Mouse (Mus musculus): Measurements from ENCODE around the gene Tmem175. TPM values are rescaled to one million over a fixed set of nuclear protein-coding genes. Genes with fewer than 3 reads are reported as not detected.
A peak's percentile ranks its signal among the peaks of the same experiment; 100 is the strongest.

Gene Tmem175
- polyA plus RNA-seq, 1 experiment from 2014 or later = 28.3 TPM

- 92% methylated on average over 15 of the region's 15 CpGs for WGBS
- Histone ChIP-seq H3K9ac (no peak overlapping the region), H3K4me1 (peaks cover 14% of the 10 kb centered on the region), H3K4me2 (replicated peaks) (no peak overlapping the region), H3K36me3 (peaks cover 66% of the 10 kb centered on the region), H3K27me3 (no peaks in the 10 kb centered on the region), H3K9me3 (no peaks in the 10 kb centered on the region), H3K4me3 (no peak overlapping the region), H3K27ac (no peak overlapping the region)
- no peak for ATAC-seq (ENCODE audit: low FRiP score, low read depth)
Measured at GRCm38 (mm10) chr5:108655891-108656650, 26.5 kb downstream of the Tmem175 start.

GRCm38 (mm10) chr5:108657406-108657805, 27.8 kb downstream of the Tmem175 start:
- Histone ChIP-seq H3K4me3 (no peak overlapping the region), H3K9ac (no peak overlapping the region), H3K9me3 (no peaks in the 10 kb centered on the region), H3K4me1 (peaks cover 14% of the 10 kb centered on the region), H3K36me3 (peaks cover 58% of the 10 kb centered on the region), H3K27me3 (no peaks in the 10 kb centered on the region), H3K27ac (no peak overlapping the region), H3K4me2 (replicated peaks) (no peak overlapping the region)
- WGBS = 78% methylated on average over 5 of the region's 5 CpGs
- ATAC-seq (ENCODE audit: low FRiP score, low read depth) = no peak

DNA sequence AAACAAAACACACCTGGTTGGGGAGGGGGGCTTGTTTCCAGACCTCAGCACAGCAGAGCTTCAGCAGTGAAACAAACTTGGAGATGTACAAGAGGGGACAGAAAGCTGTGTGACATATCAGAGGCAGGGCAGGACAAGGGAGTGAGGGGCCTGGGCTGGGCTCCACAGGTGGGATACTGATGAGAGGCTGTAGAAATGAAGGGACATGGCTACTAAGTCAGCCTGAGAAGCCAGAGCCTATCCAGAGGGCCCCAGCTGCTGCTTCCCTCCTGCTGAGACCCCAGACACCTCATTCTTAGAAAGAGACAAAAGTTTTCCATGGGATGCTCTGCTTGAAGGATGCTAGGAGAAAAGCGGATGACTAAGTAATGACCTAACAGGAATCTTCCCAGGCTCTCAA, 29.0 kb downstream of the Tmem175 start:
- no peak for ATAC-seq (ENCODE audit: low FRiP score, low read depth)

DNA sequence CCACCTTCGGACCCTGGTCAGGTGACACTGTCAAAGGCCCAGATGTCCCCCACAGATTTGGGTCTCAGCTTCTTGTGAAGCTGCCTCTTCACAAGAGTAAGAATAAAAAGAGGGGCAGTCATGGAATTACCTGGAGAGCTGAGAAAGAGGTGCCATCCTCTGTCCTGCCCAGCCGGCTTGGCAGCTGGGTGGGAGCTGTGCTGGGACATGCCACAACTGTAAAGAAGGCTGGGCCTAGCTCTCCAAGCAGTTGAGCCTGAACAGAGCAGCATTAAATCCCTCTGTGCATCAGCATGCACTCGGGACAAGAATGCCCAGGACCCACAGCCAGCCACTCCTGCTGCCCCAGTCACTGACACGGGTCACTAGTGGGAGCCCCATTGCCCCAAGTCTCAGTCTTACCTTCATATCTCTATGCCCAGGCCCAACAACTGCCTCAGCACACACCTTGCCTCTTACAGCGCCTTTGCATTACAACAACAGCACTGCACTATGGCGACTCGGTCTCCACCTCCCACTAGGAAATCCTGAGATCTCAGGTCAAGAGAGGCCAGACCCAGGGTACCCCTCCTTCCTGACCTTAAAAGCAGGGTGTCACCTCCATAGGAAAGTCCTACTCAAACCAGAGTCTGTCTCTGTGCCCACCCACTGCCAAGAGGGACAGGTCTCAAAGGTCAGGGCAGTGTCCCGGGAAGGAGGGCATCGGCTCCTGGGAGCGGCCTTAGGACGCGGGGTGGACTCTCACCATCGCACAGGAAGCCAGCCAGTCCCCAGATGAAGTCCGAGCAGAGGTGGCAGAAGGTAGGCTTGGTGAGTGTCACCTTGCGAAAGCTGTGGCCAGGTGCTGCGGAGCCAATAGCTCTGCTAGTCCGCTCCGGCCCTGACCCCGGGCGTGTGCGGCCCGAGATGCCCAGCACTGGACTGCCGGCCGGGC, 30.4 kb downstream of the Tmem175 start, which contains the start of gene Idua:
Gene Idua, plus strand, starts transcription at position 634 of the 934 bp plus-strand sequence.
- Histone ChIP-seq H3K36me3 (peaks cover 32% of the 10 kb centered on the region), H3K9ac (peak within 1 kb of the TSS; percentile 94), H3K9me3 (no peaks in the 10 kb centered on the region), H3K27me3 (0 out of 2 replicates have a peak, but pooled peaks cover 4% of the 10 kb centered on the region), H3K4me1 (peaks cover 14% of the 10 kb centered on the region), H3K4me2 (replicated peaks) (peak within 1 kb of the TSS; percentile 93), H3K27ac (no peak within 1 kb of the TSS; the same call in 1 of the 2 replicates), H3K4me3 (peak within 1 kb of the TSS; percentile 88)
- peak; percentile 60 for ATAC-seq (ENCODE audit: low FRiP score, low read depth)
- WGBS = 8% methylated on average over 24 of the region's 24 CpGs

More for the DNA sequence above, 29.0 kb downstream of the Tmem175 start:
- Histone ChIP-seq H3K4me1 (peaks cover 14% of the 10 kb centered on the region), H3K27ac (no peak overlapping the region), H3K4me3 (no peak overlapping the region), H3K36me3 (peaks cover 46% of the 10 kb centered on the region), H3K9me3 (no peaks in the 10 kb centered on the region), H3K27me3 (no peaks in the 10 kb centered on the region), H3K4me2 (replicated peaks) (no peak overlapping the region), H3K9ac (peak overlapping the region; percentile 39; the same call in 1 of the 2 replicates)
- 89% methylated on average over 1 of the region's 1 CpGs for WGBS

GRCm38 (mm10) chr5:108660632-108661268, 31.2 kb downstream of the Tmem175 start:
- ATAC-seq (ENCODE audit: low FRiP score, low read depth) = peak; percentile 99
- Histone ChIP-seq H3K36me3 (peaks cover 25% of the 10 kb centered on the region), H3K4me3 (peak overlapping the region; percentile 88), H3K9ac (peak overlapping the region; percentile 94), H3K4me2 (replicated peaks) (peak overlapping the region; percentile 93), H3K27ac (no peak overlapping the region), H3K4me1 (peaks cover 14% of the 10 kb centered on the region), H3K27me3 (0 out of 2 replicates have a peak, but pooled peaks cover 5% of the 10 kb centered on the region), H3K9me3 (no peaks in the 10 kb centered on the region)
- WGBS = 16% methylated on average over 36 of the region's 36 CpGs

DNA sequence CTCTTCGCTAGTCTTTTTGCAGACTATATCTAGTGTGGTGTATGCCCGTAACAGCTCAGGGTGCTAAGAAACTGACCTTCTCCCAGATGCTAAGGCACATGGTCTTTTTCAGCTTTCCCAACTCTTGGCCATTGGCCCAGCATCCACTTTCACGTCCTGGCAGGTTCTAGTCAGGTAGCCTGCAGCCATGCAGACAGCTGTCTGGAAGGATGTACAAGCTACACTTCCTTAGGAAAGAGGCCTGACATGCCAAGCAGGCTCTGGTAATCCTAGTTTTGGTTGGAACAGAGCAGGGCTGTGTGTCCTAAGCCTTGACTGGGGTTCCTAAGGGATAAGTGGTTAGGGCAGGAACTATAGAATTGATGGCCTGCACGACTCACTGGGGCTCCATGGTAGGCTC, 33.2 kb downstream of the Tmem175 start:
- no peak overlapping the region for H3K9ac ChIP-seq
- H3K36me3 ChIP-seq = peaks cover 4% of the 10 kb centered on the region
- 0 out of 2 replicates have a peak, but pooled peaks cover 9% of the 10 kb centered on the region for H3K27me3 ChIP-seq
- H3K27ac ChIP-seq = no peak overlapping the region
- no peak for ATAC-seq (ENCODE audit: low FRiP score, low read depth)
- no peak overlapping the region for H3K4me2 ChIP-seq (replicated peaks)
- H3K9me3 ChIP-seq = no peaks in the 10 kb centered on the region
- H3K4me1 ChIP-seq = peaks cover 14% of the 10 kb centered on the region
- H3K4me3 ChIP-seq = no peak overlapping the region
- 86% methylated on average over 4 of the region's 4 CpGs for WGBS

DNA sequence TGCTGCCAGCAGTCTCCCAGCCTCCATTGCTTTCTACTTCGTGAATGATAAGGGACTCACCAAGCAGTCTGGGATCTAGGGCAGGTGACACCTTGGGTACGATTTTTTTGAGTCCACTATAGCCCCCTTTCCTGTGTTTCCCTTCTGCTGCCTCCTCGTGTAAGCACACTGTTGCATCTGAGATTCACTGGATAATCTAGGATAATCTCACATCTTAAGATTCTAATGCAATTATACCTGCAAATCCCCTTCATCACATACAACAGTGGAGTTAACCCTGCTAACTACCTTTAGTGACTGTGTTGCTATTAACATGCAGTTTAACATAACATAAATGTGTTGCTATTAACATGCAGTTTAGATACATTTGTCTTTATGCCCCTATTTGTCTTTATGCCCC, 35.5 kb downstream of the Tmem175 start:
- 0 out of 2 replicates have a peak, but pooled peaks cover 9% of the 10 kb centered on the region for H3K27me3 ChIP-seq
- H3K4me1 ChIP-seq = peaks cover 17% of the 10 kb centered on the region
- H3K4me3 ChIP-seq = no peak overlapping the region
- no peak overlapping the region for H3K9ac ChIP-seq
- H3K4me2 ChIP-seq (replicated peaks) = no peak overlapping the region
- no peaks in the 10 kb centered on the region for H3K9me3 ChIP-seq
- WGBS = 41% methylated on average over 3 of the region's 3 CpGs
- ATAC-seq (ENCODE audit: low FRiP score, low read depth) = no peak
- no peak overlapping the region for H3K27ac ChIP-seq
- H3K36me3 ChIP-seq = no peaks in the 10 kb centered on the region

DNA sequence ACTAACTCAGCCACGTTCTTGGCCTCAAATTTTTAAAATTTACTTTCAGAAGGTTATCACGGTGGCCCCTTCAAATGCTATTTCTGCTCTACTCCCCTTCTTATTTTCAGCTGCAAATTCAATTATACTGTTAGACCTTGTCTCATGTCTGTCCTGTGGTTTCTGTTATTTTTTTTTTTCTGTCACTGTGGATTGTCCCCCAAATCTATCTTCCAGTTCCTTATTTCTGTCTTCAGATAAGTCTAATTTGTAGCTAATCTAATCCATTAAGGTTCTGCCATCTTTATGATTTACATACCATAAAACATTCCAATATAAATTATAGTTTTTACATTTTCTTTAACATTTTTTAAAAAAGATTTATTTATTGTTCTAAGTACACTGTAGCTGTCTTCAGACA, 37.8 kb downstream of the Tmem175 start:
- H3K4me3 ChIP-seq = no peak overlapping the region
- 61% methylated on average over 2 of the region's 2 CpGs for WGBS
- no peak overlapping the region for H3K9ac ChIP-seq
- peaks cover 22% of the 10 kb centered on the region for H3K4me1 ChIP-seq
- no peak overlapping the region for H3K4me2 ChIP-seq (replicated peaks)
- no peaks in the 10 kb centered on the region for H3K9me3 ChIP-seq
- H3K36me3 ChIP-seq = peaks cover 13% of the 10 kb centered on the region
- ATAC-seq (ENCODE audit: low FRiP score, low read depth) = no peak
- H3K27ac ChIP-seq = no peak overlapping the region
- H3K27me3 ChIP-seq = 0 out of 2 replicates have a peak, but pooled peaks cover 9% of the 10 kb centered on the region

DNA sequence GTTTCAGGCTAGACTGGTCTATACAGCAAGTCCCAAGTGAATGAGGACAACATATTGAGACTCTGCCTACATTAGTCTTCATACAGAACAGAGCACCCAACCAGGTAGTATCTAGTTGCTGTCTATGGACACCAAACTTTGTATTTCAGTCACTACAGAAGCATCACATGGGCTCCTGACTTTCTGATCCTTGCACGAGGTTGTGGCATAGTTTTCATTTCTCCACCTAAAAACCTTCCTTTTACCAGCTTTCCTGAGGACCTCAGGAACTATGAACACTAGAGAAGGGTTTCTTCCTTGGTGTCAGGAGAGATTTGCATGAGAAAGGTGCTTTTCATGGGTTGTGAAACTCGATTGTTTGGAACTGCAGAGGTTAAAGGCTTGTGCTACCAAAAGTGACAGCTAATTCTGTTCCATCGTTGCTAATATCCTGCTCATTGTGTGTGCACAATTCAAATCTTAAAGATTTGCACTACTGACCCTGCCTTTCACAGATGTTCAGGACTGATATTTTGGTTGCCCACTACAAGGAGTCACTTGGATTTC, 38.9 kb downstream of the Tmem175 start:
- Histone ChIP-seq H3K4me3 (peak overlapping the region; percentile 54), H3K27me3 (0 out of 2 replicates have a peak, but pooled peaks cover 9% of the 10 kb centered on the region), H3K27ac (peak overlapping the region; percentile 87), H3K9me3 (no peaks in the 10 kb centered on the region), H3K36me3 (peaks cover 23% of the 10 kb centered on the region), H3K4me1 (peaks cover 22% of the 10 kb centered on the region), H3K4me2 (replicated peaks) (peak overlapping the region; percentile 75), H3K9ac (peak overlapping the region; percentile 80)
- peak; percentile 30 for ATAC-seq (ENCODE audit: low FRiP score, low read depth)
- 11% methylated on average over 3 of the region's 3 CpGs for WGBS

GRCm38 (mm10) chr5:108668977-108669936, 39.7 kb downstream of the Tmem175 start, which contains the start of gene Dgkq:
TSS of gene Dgkq (minus strand) at chr5:108669672.
- ATAC-seq (ENCODE audit: low FRiP score, low read depth) = peak; percentile 86
- Histone ChIP-seq H3K9ac (peak within 1 kb of the TSS; percentile 80), H3K4me1 (peaks cover 25% of the 10 kb centered on the region), H3K9me3 (no peaks in the 10 kb centered on the region), H3K27ac (peak within 1 kb of the TSS; percentile 87), H3K36me3 (peaks cover 26% of the 10 kb centered on the region), H3K27me3 (0 out of 2 replicates have a peak, but pooled peaks cover 9% of the 10 kb centered on the region), H3K4me2 (replicated peaks) (peak within 1 kb of the TSS; percentile 75), H3K4me3 (peak within 1 kb of the TSS; percentile 54)
- 6% methylated on average over 43 of the region's 43 CpGs for WGBS

All from limb, embryonic 13.5 days (tissue).